Mouse (Mus musculus) adrenal gland, postnatal 10 days (tissue): ENCODE results near the gene Ncoa3. TPM values are rescaled to one million over a fixed set of nuclear protein-coding genes. Genes with fewer than 3 reads are reported as not detected.

Experiments used
- DNase-seq: peaks from one replicate; pipeline ENCODE4 v3.0.0; 2021; ENCODE audit warnings: mixed read lengths
- total RNA-seq, 2 experiments: library from RNA; stranded (reverse); gene quantifications; 2 replicates each; pipeline ENCODE4 v1.2.3; 2021

The Ncoa3 gene
- total RNA-seq, 2 experiments from 2014 or later: 24.1 to 31.7 TPM

- DNase-seq: no peak
Measured at GRCm38 (mm10) chr2:165970767-165971166, 21.7 kb upstream of the Ncoa3 start.

GRCm38 (mm10) chr2:165974383-165974782 is 18.1 kb upstream of the Ncoa3 start:
- no peak for DNase-seq

GRCm38 (mm10) chr2:165976186-165976585 is 16.2 kb upstream of the Ncoa3 start:
- no peak for DNase-seq

- no peak for DNase-seq
Measured at GRCm38 (mm10) chr2:165976874-165977273, 15.6 kb upstream of the Ncoa3 start.

GRCm38 (mm10) chr2:165978119-165978518 is 14.3 kb upstream of the Ncoa3 start:
- no peak for DNase-seq

GRCm38 (mm10) chr2:165981248-165981977 is 11.0 kb upstream of the Ncoa3 start:
- no peak for DNase-seq

- peak; percentile 74 for DNase-seq
Measured at GRCm38 (mm10) chr2:165982512-165983389, 9.7 kb upstream of the Ncoa3 start.

GRCm38 (mm10) chr2:165984318-165984717 is 8.1 kb upstream of the Ncoa3 start:
- DNase-seq: no peak

- DNase-seq: no peak
Measured at GRCm38 (mm10) chr2:165984891-165985290, 7.5 kb upstream of the Ncoa3 start.

GRCm38 (mm10) chr2:165985581-165985980 is 6.9 kb upstream of the Ncoa3 start:
- no peak for DNase-seq

- DNase-seq: peak; percentile 82
Measured at GRCm38 (mm10) chr2:165986921-165987453, 5.4 kb upstream of the Ncoa3 start.

GRCm38 (mm10) chr2:165993173-165993900 is 901 bp downstream of the Ncoa3 start:
- peak; percentile 28 for DNase-seq

- no peak for DNase-seq
Measured at GRCm38 (mm10) chr2:165994341-165994740, 1.9 kb downstream of the Ncoa3 start.

- no peak for DNase-seq
Measured at GRCm38 (mm10) chr2:165995711-165996110, 3.3 kb downstream of the Ncoa3 start.

- no peak for DNase-seq
Measured at GRCm38 (mm10) chr2:165996130-165996529, 3.7 kb downstream of the Ncoa3 start.

- DNase-seq: no peak
Measured at GRCm38 (mm10) chr2:165997256-165997967, 5.0 kb downstream of the Ncoa3 start.

GRCm38 (mm10) chr2:165998969-165999368 is 6.5 kb downstream of the Ncoa3 start:
- DNase-seq: no peak

- DNase-seq: no peak
Measured at GRCm38 (mm10) chr2:165999790-166000189, 7.4 kb downstream of the Ncoa3 start.

- DNase-seq: no peak
Measured at GRCm38 (mm10) chr2:166000242-166000641, 7.8 kb downstream of the Ncoa3 start.

GRCm38 (mm10) chr2:166000769-166001168 is 8.3 kb downstream of the Ncoa3 start:
- DNase-seq: no peak

GRCm38 (mm10) chr2:166001362-166001761 is 8.9 kb downstream of the Ncoa3 start:
- no peak for DNase-seq

- no peak for DNase-seq
Measured at GRCm38 (mm10) chr2:166001768-166002167, 9.3 kb downstream of the Ncoa3 start.
